Mouse (Mus musculus) NIH3T3 (cell line): ENCODE measurements at regions not wholly inside any gene's neighbourhood (a gene's known extent, or its start where the extent isn't known, plus 50 kb on each side); places are given as distances from the start of the nearest gene placed in this dataset.

ENCODE experiments used
- DNase-seq: peaks from one replicate; pipeline ENCODE4 v3.0.0-alpha.2; 2012; ENCODE audit warnings: low read depth

DNA sequence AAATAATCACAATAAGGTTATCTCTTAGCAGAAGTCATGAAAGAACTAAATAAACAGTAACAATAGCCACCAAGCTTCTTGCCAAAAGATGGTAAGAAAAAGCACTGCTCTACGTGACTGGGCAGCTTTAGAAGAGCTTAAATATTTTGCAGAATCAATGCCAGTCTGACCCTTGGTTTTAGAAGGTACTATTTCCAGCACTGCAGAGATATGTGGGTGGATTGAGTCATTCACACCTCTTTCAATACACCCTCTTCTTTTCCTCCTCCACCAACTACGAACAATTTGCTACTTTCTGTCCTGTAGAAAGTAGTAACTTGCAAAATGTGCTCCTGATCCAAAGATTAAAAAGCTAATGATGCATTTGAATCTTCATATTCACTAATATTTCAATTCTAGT is 324.9 kb upstream of the Stxbp6 start:
- no peak for DNase-seq

DNA sequence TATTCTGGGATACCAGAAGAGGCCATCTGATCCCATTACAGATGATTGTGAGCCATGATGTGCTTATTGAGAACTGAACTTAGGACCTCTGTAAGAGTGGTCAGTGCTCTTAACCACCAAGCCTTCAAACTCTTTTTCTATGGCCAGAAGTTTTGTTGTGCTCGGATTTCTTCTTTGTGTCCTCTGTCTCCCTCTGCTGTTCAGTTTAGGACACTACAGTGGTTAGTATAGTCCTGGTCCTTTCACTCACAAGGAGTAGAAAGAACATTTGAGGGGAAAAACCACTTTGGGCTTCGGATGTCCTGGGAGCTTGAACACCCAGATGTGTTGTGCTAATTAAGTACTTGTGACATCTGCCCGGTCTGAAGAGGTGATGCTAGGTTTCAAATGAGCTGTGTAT is 310.4 kb upstream of the Stxbp6 start:
- peak; percentile 31 for DNase-seq
